ENCODE assay signal across 9 mouse cellular contexts in the genomic region with DNA sequence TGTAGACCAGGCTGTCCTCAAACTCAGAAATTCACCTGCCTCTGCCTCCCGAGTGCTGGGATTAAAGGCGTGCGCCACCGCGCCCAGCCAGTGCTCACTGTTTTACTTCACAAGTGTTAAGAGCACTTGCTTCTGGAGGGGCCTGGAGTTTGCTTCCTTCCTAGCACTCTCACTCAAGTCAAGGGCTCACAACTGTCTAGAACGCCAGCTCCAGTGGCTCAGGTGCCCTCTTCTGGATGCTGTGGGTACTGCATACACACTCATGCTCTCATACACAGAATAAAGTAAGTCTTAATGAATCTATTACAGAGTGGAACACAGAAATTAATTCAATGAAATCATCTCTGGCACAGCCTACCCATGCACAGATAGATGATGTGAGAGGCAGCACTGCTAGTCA. TPM values are rescaled to one million over a fixed set of nuclear protein-coding genes. Genes with fewer than 3 reads are reported as not detected.
A peak's percentile ranks its signal among the peaks of the same experiment; 100 is the strongest.
DNase-seq lines count a peak whose midpoint lies in the region; ATAC-seq and TF ChIP-seq lines count a peak whose summit lies in the region.
"Had no signal": no experiment of that assay in that cellular context is flagged by ENCODE, and none has a peak within 500 bp of the region (broad histone marks: within the 10 kb centered on the region; RNA-seq: fewer than 3 reads in every experiment).

No protein-coding gene starts in this region.

- H3K36me3 ChIP-seq in ES-E14 (ENCODE audit: control insufficient read depth, insufficient read depth, low read length, poor library complexity, severe bottlenecking) = peaks cover under 1% of the 10 kb centered on the region; the same call in 1 of the 2 replicates
- peaks cover 8% of the 10 kb centered on the region for H3K36me3 ChIP-seq in forebrain, embryonic 16.5 days (ENCODE audit: control insufficient read depth, insufficient read depth)
- peaks cover 20% of the 10 kb centered on the region for H3K36me3 ChIP-seq in hindbrain, embryonic 12.5 days

- H3K4me2 ChIP-seq in forebrain, embryonic 16.5 days (ENCODE audit: low read length) = no peak overlapping the region
- no peak overlapping the region for H3K4me2 ChIP-seq in hindbrain, embryonic 12.5 days (replicated peaks)
- H3K4me2 ChIP-seq: limb, embryonic 15.5 days had no signal

- in situ Hi-C loops in ES-E14 (cut with MboI; ENCODE audit: low sequenced_read_pairs in 2 of 2, unreplicated experiment in 2 of 2) = no loop called here

- DNase-seq in ES-E14 (ENCODE audit: low read depth, low spot score) = peak; percentile 69
- peak; percentile 65 for DNase-seq in c-Kit-positive CD71-positive TER-119-negative erythroid progenitor cells, embryonic 14.5 days (ENCODE audit: low read depth)
- DNase-seq in layer of hippocampus, postnatal 10 days (ENCODE audit: low spot score in 2 of 2) = peak; percentile 85 to 86
- peak; percentile 83 for DNase-seq in lung, postnatal 14 days
- DNase-seq in retina, postnatal 1 day = peak; percentile 78
- DNase-seq in urinary bladder, adult 18-20 months (ENCODE audit: low spot score in 2 of 2) = peak; percentile 38 to 61

- H3K4me1 ChIP-seq in ES-E14 (ENCODE audit: control insufficient read depth in 2 of 2, insufficient read depth in 2 of 2, low read length in 2 of 2, poor library complexity in 1 of 2) = no peaks in the 10 kb centered on the region
- H3K4me1 ChIP-seq in forebrain, embryonic 16.5 days (replicated peaks; ENCODE audit: control insufficient read depth, insufficient read depth, low read length) = no peaks in the 10 kb centered on the region
- H3K4me1 ChIP-seq in hindbrain, embryonic 12.5 days = no peaks in the 10 kb centered on the region
- H3K4me1 ChIP-seq: limb, embryonic 15.5 days had no signal

- no peaks in the 10 kb centered on the region for H3K9me3 ChIP-seq in ES-E14 (ENCODE audit: control insufficient read depth, insufficient read depth, low read depth, low read length)
- H3K9me3 ChIP-seq in forebrain, embryonic 16.5 days (ENCODE audit: control insufficient read depth, low read length) = no peaks in the 10 kb centered on the region
- H3K9me3 ChIP-seq in hindbrain, embryonic 12.5 days (replicated peaks) = no peaks in the 10 kb centered on the region
- H3K9me3 ChIP-seq: limb, embryonic 15.5 days had no signal

- no peak overlapping the region for H3K27ac ChIP-seq in ES-E14 (ENCODE audit: insufficient read depth, low read depth, low read length, poor library complexity, severe bottlenecking)
- H3K27ac ChIP-seq in forebrain, embryonic 16.5 days (ENCODE audit: low read length) = no peak overlapping the region
- H3K27ac ChIP-seq in hindbrain, embryonic 12.5 days = no peak overlapping the region
- H3K27ac ChIP-seq: limb, embryonic 15.5 days had no signal

- 47% methylated on average over 6 of the region's 6 CpGs for WGBS in forebrain, embryonic 16.5 days
- WGBS in hindbrain, embryonic 12.5 days = 51% methylated on average over 6 of the region's 6 CpGs

- no peak overlapping the region for H3K4me3 ChIP-seq in ES-E14 (ENCODE audit: insufficient read depth in 1 of 2, low read depth in 1 of 2, low read length in 2 of 2, poor library complexity in 1 of 2, severe bottlenecking in 1 of 2)
- no peak overlapping the region for H3K4me3 ChIP-seq in forebrain, embryonic 16.5 days (replicated peaks; ENCODE audit: low read length)
- no peak overlapping the region for H3K4me3 ChIP-seq in hindbrain, embryonic 12.5 days
- H3K4me3 ChIP-seq: limb, embryonic 15.5 days had no signal

- H3K27me3 ChIP-seq in forebrain, embryonic 16.5 days (replicated peaks; ENCODE audit: control insufficient read depth, insufficient read depth, low read length) = no peaks in the 10 kb centered on the region
- H3K27me3 ChIP-seq in hindbrain, embryonic 12.5 days = no peaks in the 10 kb centered on the region
- H3K27me3 ChIP-seq: limb, embryonic 15.5 days had no signal

- peak; percentile 72; the same call in 1 of the 2 replicates for ATAC-seq in forebrain, embryonic 16.5 days
- peak; percentile 71 for ATAC-seq in hindbrain, embryonic 12.5 days (ENCODE audit: low FRiP score)

- H3K9ac ChIP-seq in ES-E14 (ENCODE audit: insufficient read depth, low read depth, low read length, poor library complexity, severe bottlenecking) = no peak overlapping the region
- no peak overlapping the region for H3K9ac ChIP-seq in forebrain, embryonic 16.5 days (replicated peaks; ENCODE audit: low read depth, low read length)
- no peak overlapping the region for H3K9ac ChIP-seq in hindbrain, embryonic 12.5 days
- H3K9ac ChIP-seq: limb, embryonic 15.5 days had no signal

TF ChIP-seq in ES-E14, 5 proteins besides CTCF, POLR2A, EP300 and RAD21:
- TF ChIP-seq HCFC1 (IDR thresholded peaks at IDR 0.05; ENCODE audit: borderline replicate concordance, insufficient read depth, low read length) (no peak), ZC3H11A (IDR thresholded peaks at IDR 0.05; ENCODE audit: borderline replicate concordance, low read depth, low read length) (no peak; the same call in 1 of the 2 replicates), MAFK (IDR thresholded peaks at IDR 0.05; ENCODE audit: insufficient read depth, low read depth, low read length) (no peak), ZNF384 (IDR thresholded peaks at IDR 0.05; ENCODE audit: low read depth, low read length) (no peak), CHD2 (IDR thresholded peaks at IDR 0.05; ENCODE audit: low read depth, low read length) (no peak)

RNA-seq across cellular contexts. Expression of gene 1700093K21Rik, which starts 44.8 kb away (rescaled TPM):
- total RNA-seq in ES-E14 (2012; rRNA removed) = 0.32 and 0.45 TPM in 2 replicates
- polyA plus RNA-seq in forebrain, embryonic 16.5 days (2015; fragmentation: Nextera tagmentation; extraction: Ambion mirVana) = 0.30 and 0.35 TPM in 2 replicates
- not detected in 2 replicates for polyA plus RNA-seq in hindbrain, embryonic 12.5 days (2016; fragmentation: Nextera tagmentation; extraction: Ambion mirVana)
- total RNA-seq in layer of hippocampus, postnatal 10 days (2021) = 1 to 10 TPM in 1 of 2 experiments, under 1 TPM in 1; 0.25 to 1.2 TPM
- polyA plus RNA-seq: limb, embryonic 15.5 days had no signal
